Mouse (Mus musculus): ENCODE data around the gene Atrip. TPM values are rescaled to one million over a fixed set of nuclear protein-coding genes. Genes with fewer than 3 reads are reported as not detected.
A peak's percentile ranks its signal among the peaks of the same experiment; 100 is the strongest.

Atrip gene
- total RNA-seq (2021), result 1 to 10 TPM; 6.7 to 7.1 TPM

DNA sequence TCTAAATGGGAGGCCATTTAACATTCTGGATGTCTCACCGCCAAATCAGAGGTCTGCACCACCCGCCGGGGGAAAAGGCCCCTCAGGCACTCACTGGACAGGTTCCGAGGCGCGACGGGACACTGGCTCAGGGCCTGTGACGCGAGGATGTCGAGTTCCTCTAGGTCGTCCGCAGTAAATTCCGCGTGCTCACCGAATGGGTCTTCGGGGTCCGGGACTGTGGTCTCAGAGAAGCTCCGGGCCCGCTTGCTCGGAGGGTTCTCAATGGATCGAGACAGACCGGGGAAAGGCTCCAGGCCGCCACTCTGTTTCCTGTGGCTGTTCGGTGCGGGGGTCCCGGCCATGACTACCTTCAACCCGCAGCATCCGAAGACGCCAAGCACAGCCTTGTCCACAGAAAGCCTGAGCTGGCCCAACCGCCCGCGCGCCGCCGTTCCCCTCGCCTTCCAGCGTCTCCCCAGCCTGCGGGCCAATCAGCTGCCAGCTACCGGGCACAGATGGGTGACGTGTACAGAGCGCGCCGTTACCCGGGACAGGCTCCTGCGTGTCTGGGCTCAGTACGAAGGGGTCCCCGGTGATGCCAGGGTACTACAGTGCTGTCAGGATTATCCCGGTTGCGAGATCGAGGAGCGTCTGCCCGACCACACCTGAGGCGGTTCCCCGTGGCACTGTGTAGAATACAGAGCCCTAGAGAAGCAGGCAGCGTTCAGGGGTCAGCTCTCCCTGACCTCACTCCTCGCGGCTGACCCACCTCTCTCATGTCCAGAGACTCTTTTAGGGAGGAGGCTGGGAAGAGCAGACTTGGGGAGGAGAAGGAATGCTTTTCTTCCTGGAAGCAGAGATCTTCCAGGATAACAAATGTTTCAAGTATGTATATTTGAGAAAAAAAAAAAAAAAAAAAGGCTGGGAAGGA is at the start of gene Atrip:
Atrip (minus strand) TSS at position 464 of the 913 bp plus-strand sequence.
- intact Hi-C loops (cut with DNase I), result no loop called here
- peak; percentile 82 for DNase-seq (ENCODE audit: low spot score)

DNA sequence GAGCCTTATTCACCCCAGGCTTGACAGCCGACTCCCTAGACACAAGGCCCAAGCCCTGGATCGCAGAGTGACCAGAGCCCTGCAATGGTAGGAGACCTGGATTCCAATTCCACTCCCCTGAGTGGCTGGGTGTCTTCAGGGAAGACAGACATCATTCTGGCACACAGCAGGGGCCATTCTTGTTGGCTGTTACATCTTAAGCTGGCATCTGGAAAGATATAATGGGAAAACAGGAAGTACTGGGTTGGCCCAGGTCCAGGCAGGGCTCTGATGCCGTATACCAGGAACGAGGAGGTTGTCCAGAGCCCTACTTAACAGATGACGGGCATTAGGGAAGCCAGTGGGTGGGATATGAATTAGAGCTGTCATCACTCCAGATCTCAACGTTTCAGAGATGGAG is 49.3 kb upstream of the Atrip start:
- DNase-seq (ENCODE audit: low spot score), result no peak
- intact Hi-C loops (cut with DNase I), result loop anchor here (10.0 kb wide), 2 partner anchors 712 to 742 kb away; partner anchors contain the start of gene Nme6

DNA sequence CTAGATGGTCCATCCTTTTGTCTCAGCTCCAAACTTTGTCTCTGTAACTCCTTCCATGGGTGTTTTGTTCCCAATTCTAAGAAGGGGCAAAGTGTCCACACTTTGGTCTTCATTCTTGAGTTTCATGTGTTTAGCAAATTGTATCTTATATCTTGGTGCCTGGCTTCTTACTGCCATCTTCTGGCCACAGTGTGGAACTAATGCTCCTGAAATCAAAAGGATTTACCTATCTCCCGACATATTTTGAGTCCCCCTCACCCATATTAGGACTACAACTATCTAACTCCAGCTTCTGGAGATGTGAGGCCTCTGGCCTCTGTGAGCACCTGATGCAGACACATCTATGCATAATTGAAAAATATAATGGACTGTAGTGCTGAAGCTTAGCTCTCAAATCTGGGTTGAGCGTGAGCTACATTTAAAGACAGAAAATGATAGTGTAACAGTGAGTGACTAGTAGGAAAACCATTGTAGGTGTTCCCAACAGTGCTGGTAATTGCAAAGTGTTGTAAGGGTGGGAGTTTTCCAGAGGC is 48.7 kb upstream of the Atrip start:
- intact Hi-C loops (cut with DNase I), result loop anchor here (1.0 to 10.0 kb wide), 3 partner anchors 122 to 742 kb away; partner anchors contain the start of gene Nme6
- no peak for DNase-seq (ENCODE audit: low spot score)

DNA sequence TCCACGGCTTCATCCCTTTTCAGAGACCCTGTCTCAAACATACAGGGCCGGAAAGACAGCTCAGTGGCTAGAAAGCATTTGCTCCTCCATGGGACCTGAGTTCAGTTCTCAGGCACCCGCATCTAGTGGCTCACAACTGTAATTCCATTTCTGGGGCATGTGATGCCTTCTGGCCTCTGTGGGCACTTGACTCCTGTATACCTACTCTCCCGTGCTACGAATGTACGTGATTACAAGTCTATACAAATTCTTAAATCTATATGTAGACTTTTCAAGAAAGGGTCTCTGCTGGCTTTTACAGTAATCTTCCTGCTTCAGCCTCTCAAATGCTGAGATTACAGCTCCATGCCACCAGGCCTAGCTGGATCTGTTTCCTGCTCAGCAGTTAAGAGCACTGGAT is 47.0 kb upstream of the Atrip start:
- DNase-seq (ENCODE audit: low spot score), result no peak
- intact Hi-C loops (cut with DNase I), result loop anchor here (1.0 to 10.0 kb wide), 3 partner anchors 33 to 744 kb away; partner anchors contain the start of gene Nme6

DNA sequence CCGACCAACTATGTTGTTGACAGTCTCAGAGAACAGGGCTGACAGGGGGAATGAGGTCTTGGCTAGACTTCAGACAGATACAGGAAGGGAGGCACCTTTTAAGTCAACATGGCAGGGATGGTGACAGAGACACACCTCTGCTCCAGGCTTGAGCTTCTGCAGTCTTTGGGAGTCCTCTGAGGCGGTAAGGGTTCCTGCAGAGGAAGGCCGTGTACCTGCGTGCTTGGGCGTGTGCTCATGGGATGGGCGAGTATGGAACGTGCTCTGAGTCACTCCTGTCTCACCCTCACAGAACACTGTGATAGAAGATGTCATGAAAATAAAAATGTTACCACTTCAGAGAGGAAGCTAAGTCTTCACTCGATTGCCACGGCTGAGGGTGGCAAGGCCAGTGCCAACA is 45.6 kb upstream of the Atrip start:
- intact Hi-C loops (cut with DNase I), result no loop called here
- DNase-seq (ENCODE audit: low spot score), result no peak

DNA sequence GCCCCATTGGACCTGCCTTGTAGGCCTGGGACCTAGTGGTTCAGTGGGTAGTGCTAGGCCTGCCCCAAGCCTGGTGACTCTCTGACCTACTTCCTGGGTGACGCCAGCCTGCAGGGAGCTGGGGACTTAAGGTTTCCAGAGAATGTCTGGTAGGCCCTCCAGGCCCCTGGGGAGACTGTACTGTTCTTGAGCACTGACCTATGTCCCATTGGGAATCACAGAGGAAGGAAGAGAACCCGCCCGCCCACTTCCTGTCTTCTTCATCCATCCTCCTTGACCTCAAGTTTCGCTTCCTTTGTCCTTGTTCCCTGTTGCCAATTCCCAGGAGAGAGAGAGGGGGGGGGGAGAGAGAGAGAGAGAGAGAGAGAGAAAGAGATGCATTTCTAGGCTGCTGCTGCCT is 44.2 kb upstream of the Atrip start:
- no peak for DNase-seq (ENCODE audit: low spot score)
- intact Hi-C loops (cut with DNase I), result no loop called here

DNA sequence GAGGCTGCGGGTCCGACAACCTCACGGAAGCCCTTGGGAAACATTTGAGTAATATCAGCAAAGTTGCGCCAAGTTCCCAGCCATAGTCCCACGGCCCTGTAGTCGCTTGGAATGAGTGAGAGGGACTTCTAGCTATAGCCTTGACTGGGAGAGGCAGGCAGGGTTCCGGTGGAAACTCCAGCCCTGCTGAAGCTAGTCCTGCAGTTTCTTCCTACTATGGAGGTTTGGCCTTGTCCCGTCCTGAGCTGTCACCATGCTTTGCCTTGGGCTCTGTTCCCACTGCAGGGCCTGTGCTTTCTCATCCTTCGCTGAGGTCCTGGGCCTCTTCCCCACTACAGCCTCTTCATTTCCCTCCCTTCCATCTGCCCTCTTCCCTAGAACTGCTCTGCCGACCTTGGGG is 42.3 kb upstream of the Atrip start:
- intact Hi-C loops (cut with DNase I), result no loop called here
- no peak for DNase-seq (ENCODE audit: low spot score)

DNA sequence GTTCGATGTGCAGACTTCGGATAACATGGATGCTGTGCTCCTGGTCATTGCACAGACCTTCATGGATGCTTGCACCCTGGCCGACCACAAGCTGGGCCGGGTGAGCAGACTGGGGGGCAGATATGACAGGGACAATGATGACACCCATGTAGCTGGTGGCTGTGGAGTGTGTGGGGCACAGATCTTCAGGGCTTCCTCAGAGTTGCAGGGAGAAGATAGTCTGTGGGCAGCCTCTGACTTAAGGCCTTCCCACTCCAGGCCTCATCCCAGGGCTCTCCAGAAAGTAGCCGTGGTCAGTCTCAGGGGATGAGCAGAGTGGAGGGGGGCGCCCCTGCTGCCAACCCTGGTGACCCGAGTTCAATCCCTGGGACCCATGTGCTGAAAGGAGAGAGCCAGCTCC is 40.9 kb upstream of the Atrip start:
- DNase-seq (ENCODE audit: low spot score), result no peak
- intact Hi-C loops (cut with DNase I), result no loop called here

DNA sequence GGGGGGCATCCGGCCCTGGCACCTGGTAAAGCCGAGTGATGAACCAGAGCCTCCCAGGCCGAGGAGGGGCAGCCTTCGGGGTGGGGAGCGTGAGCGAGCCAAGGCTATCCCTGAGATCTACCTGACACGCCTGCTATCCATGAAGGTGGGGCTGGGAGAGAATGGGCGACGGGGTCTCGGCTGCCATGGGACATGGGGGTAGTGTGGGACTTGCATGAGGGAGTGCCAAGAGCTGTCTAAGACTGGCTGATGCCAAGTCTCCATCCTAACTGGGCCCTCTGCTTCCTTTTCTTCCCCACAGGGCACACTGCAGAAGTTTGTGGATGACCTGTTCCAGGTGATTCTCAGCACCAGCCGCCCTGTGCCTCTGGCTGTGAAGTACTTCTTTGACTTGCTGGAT is 40.4 kb upstream of the Atrip start:
- no peak for DNase-seq (ENCODE audit: low spot score)
- intact Hi-C loops (cut with DNase I), result no loop called here

DNA sequence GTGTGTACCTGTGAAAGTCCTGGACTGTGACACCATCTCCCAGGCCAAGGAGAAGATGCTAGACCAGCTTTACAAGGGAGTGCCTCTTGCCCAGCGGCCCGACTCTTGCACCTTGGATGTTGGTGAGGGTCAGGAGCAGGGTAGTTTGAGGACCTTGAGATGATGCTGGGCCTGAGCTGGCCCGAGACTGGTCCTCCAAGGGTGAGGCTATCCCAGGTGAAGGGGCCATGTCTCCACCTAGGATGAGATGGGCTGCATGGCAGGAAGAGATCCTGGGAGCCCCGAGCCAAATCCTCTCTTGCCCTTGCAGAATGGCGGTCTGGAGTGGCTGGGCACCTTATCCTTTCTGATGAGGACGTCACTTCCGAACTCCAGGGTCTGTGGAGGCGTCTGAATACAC is 39.4 kb upstream of the Atrip start:
- intact Hi-C loops (cut with DNase I), result no loop called here
- DNase-seq (ENCODE audit: low spot score), result no peak

DNA sequence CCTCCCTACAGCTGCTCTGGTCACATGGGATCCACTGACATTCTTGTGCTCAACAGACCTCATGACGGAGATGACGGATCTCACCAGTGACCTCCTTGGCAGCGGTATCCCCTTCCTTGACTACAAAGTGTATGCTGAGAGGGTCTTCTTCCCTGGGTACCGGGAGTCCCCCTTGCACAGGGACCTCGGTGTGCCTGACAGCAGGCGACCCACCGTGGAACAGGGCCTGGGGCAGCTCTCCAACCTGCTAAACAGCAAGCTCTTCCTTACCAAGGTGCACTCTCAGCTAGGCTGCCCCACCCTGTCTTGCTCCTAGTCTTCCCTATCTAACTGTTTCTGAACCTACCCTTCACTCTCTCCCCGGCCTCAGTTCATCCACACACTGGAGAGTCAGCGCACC is 37.7 kb upstream of the Atrip start:
- intact Hi-C loops (cut with DNase I), result no loop called here

DNA sequence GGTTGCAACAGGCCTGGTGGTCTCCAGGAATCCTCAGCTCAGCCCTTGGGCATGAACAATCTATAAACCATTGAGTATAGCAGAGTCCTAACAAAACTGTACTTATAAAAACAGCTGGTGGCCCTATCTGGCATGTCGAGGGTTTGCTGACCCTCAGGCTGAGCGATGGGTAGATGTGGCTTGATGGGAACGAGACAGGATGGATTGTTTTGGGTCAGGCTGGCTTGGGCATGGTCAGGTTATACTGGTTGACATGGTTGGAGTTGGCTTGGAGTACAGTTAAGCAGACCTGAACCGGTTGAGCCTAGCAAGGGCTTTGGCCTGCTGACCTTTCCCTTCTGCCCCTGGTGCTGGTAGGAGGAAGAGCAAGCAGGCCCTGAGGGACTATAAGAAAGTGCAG is 37.2 kb upstream of the Atrip start:
- no peak for DNase-seq (ENCODE audit: low spot score)
- intact Hi-C loops (cut with DNase I), result no loop called here

More for the DNA sequence above, 37.7 kb upstream of the Atrip start:
- no peak for DNase-seq (ENCODE audit: low spot score)

DNA sequence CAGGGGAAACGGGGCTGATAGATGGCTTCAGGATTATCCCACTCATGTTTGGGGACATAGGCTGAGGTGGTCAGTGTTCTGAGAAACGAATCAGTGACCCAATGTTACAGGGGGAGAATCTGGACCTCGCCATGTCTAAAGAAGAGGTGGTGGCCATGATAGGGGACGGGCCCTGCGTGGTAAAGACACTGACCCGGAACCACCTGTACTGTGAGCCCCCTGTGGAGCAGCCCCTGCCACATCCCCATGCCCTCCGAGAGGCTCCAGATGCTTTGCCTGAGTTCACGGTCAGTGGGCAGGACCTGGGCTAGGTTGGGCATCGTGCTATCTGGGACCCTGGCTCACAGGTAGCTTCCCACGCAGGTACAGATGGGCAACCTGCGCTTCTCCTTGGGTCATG is 36.3 kb upstream of the Atrip start:
- intact Hi-C loops (cut with DNase I), result no loop called here
- no peak for DNase-seq (ENCODE audit: low spot score)

DNA sequence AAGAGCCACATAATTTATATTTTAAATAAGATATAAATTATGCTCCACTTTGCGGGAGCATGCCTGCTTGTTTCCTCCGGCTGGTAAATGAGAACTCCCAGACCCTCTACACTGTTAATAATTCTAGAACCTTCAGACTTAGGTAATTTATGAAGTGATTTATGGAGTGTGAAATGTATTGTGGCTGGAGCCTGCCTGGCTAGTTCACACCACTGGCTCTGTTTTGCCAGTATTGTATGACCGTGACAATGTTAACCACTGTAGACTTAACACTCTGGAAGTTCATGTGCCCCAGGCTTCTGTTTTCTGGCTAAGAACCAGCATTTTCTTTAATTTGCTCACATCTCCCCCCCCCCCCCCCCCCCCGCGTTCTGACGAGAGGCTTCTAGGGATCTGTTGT is 33.4 kb upstream of the Atrip start:
- DNase-seq (ENCODE audit: low spot score), result no peak
- intact Hi-C loops (cut with DNase I), result no loop called here

DNA sequence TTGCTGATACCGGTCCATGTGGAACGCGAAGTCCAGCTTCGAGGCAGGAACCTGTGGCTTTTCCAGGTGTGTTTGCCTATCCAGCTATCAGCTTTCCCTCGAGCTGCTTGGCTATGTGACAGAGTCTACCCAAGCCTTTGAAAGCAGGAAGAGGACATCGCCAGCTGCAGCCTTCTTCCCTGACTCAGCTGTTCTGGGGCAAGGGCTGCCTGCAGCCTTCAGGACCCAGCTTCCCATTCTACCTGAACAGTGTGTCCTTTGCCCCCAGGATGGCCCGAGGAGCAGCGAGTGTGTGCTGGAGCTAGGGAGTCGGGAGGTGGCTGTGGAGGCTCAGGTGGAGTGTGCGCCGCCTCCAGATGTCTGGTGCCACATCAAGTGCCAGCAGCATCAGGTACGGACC is 31.7 kb upstream of the Atrip start:
- intact Hi-C loops (cut with DNase I), result no loop called here

DNA sequence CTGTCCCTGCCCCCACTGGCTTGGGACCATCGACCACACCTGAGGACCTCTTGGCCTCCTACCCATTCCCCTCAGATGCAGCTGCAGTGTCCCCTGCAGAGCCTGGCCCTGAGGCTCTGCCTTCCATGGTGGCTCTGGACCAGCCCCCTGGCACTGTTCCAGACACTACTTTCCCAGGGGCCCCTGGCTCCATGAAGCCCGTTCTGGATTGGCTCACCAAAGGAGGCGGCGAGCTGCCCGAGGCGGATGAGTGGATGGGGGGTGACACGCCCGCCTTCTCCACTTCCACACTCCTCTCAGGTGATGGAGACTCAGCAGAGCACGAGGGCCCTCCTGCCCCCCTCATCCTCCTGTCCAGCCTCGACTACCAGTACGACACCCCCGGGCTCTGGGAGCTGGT is 31.1 kb upstream of the Atrip start:
- intact Hi-C loops (cut with DNase I), result no loop called here
- DNase-seq (ENCODE audit: low spot score), result no peak

More for the DNA sequence above, 31.7 kb upstream of the Atrip start:
- no peak for DNase-seq (ENCODE audit: low spot score)

DNA sequence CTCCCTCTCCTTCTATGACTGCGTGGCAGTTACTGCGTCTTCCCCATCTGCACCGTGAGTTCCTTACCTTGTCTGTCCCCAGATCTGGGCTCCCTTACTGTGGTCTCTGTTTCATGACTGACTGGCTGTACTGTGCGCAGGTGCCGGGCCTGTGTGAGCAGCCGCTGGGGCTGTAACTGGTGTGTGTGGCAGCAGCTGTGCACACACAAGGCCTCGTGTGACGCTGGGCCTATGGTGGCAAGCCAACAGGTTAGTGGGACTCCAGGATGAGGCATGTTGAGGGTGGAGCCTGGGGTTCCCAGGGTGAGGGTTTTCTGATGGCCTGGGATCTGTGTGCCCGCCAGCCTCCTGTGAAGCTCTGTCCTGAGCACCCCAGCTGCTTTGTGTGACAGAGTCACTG is 30.2 kb upstream of the Atrip start:
- no peak for DNase-seq (ENCODE audit: low spot score)
- intact Hi-C loops (cut with DNase I), result no loop called here

DNA sequence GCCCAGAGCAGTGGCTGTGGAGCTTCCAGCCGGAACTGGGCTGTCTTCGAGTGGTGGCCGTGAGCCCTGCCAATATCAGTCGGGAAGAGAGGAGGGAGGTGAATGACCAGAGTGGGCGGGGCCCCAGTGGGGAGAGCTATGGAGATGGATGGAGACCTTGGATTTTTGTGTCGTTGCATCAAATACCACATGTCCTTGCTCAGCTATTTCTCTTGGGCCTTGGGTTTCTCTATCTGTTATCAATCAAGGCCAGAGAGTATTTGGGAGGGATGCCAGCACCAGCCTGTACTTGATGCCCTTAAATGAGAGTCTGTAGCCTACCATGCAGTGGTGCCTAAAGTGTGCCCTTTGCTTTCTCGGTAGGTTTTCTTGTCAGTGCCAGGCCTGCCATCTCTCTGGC is 29.3 kb upstream of the Atrip start:
- DNase-seq (ENCODE audit: low spot score), result no peak
- intact Hi-C loops (cut with DNase I), result no loop called here

DNA sequence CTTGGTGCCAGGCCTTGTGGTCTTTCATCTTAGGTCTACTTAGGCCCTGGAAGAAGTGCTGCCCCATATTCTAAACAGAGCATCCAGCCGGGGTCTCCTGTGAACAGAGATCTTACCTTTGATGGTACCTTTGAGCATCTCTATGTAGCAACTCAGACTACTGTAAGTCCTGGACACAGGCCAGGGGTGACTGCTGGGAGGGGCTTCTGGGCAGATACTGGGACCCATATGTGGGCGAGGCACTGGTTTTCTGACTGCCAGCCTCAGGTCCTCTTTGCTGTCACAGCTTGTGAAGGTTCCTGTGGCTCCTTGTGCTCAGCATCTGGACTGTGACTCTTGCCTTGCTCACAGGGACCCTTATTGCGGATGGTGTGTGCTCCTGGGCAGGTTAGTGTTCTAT is 28.6 kb upstream of the Atrip start:
- intact Hi-C loops (cut with DNase I), result no loop called here
- no peak for DNase-seq (ENCODE audit: low spot score)

DNA sequence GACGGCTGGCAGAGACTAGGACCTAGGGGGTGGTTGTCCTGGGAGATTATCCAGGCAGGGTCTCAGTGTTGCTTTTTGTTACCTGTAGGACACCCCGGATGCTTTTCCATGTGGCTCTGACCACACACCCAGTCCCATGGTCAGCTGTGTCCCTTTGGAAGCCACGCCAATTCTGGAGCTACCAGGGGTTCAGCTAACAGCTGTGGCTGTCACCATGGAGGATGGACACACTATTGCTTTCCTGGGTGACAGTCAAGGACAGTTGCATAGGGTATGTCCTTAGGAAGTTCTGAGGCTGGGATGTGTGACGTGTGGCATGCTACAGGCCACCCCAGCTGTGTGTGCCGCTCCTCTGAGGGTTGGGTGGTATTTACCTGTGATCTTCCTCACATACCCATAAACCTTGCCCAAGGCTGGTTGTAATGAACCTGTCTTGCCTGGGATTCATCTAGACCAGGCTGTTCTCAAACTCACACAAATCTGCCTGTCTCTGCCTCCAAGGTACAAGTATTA is 28.1 kb upstream of the Atrip start:
- intact Hi-C loops (cut with DNase I), result no loop called here
- no peak for DNase-seq (ENCODE audit: low spot score)

DNA sequence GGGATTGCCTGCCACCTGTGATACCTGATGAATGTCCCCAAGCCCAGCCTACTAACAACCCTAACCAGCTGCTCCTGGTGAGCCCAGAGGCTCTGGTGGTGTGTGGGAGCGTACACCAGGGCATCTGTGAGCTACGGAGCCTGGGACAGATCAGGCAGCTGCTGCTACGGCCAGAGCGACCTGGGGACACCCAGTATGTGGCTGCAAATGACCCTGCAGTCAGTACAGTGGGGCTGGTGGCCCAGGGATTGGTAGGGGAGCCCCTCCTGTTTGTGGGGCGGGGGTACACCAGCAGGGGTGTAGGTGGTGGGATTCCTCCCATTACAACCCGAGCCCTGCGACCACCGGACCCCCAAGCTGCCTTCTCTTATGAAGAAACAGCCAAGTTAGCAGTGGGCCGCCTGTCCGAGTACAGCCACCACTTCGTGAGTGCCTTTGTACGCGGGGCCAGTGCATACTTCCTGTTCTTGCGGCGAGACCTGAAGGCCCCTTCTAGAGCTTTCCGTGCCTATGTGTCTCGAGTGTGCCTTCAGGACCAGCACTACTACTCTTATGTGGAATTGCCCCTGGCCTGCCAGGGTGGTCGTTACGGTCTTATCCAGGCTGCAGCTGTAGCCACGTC is 26.5 kb upstream of the Atrip start:
- no peak for DNase-seq (ENCODE audit: low spot score)
- intact Hi-C loops (cut with DNase I), result no loop called here

Data from heart, postnatal 25 days (tissue).